Comparison of ENCODE assay signal across 8 mouse cellular contexts in genomic region chr5:120746451-120746850, GRCm38 (mm10). TPM values are rescaled to one million over a fixed set of nuclear protein-coding genes. Genes with fewer than 3 reads are reported as not detected.
DNase-seq lines count a peak whose midpoint lies in the region; ATAC-seq and TF ChIP-seq lines count a peak whose summit lies in the region.

No protein-coding gene starts in this region.

- H3K36me3 ChIP-seq in forebrain, postnatal 0 days (ENCODE audit: insufficient read depth) = no peaks in the 10 kb centered on the region
- H3K36me3 ChIP-seq in forebrain, embryonic 12.5 days (replicated peaks) = no peaks in the 10 kb centered on the region
- no peaks in the 10 kb centered on the region for H3K36me3 ChIP-seq in spleen, adult 2 months (ENCODE audit: control insufficient read depth, insufficient read depth, low read length)

- no peak overlapping the region for H3K9ac ChIP-seq in forebrain, postnatal 0 days
- no peak overlapping the region for H3K9ac ChIP-seq in forebrain, embryonic 12.5 days

- ATAC-seq in forebrain, postnatal 0 days = no peak
- ATAC-seq in forebrain, embryonic 12.5 days (ENCODE audit: low FRiP score) = no peak

- 6% methylated on average over 5 of the region's 5 CpGs for WGBS in forebrain, postnatal 0 days
- 16% methylated on average over 5 of the region's 5 CpGs for WGBS in forebrain, embryonic 12.5 days
- 12% methylated on average over 5 of the region's 5 CpGs for WGBS in spleen, adult 2 months

- DNase-seq in forebrain, postnatal 0 days = peak; percentile 86
- DNase-seq in spleen, adult 2 months (ENCODE audit: low read depth in 1 of 2, low spot score in 2 of 2) = peak; percentile 21 to 33
- no peak for DNase-seq in spleen, adult 12 weeks (ENCODE audit: low spot score)
- DNase-seq in cerebellum, postnatal 25 days = peak; percentile 30 to 75
- peak; percentile 30 to 50 for DNase-seq in kidney, postnatal 4 days
- peak; percentile 64 for DNase-seq in lung, postnatal 14 days
- DNase-seq in testis, postnatal 14 days (ENCODE audit: low spot score) = peak; percentile 33

- no peak overlapping the region for H3K4me2 ChIP-seq in forebrain, postnatal 0 days (ENCODE audit: low read depth)
- no peak overlapping the region for H3K4me2 ChIP-seq in forebrain, embryonic 12.5 days

- H3K9me3 ChIP-seq in forebrain, postnatal 0 days (ENCODE audit: low read length) = no peaks in the 10 kb centered on the region
- no peaks in the 10 kb centered on the region for H3K9me3 ChIP-seq in forebrain, embryonic 12.5 days

- no peak for TF ChIP-seq POLR2A in spleen, adult 2 months (IDR thresholded peaks at IDR 0.05; ENCODE audit: low read depth, low read length)

- no peaks in the 10 kb centered on the region for H3K27me3 ChIP-seq in forebrain, postnatal 0 days (ENCODE audit: insufficient read depth, low read length)
- H3K27me3 ChIP-seq in forebrain, embryonic 12.5 days = peaks cover 13% of the 10 kb centered on the region; the same call in 1 of the 2 replicates
- H3K27me3 ChIP-seq in spleen, adult 2 months (ENCODE audit: control insufficient read depth, insufficient read depth, low read length) = no peaks in the 10 kb centered on the region

- peak; percentile 83 for TF ChIP-seq CTCF in forebrain, postnatal 0 days (IDR thresholded peaks at IDR 0.05; ENCODE audit: low read depth)
- TF ChIP-seq CTCF in spleen, adult 2 months (IDR thresholded peaks at IDR 0.05; ENCODE audit: extremely low read depth, insufficient read depth, insufficient read length, insufficient replicate concordance) = peak; percentile 1; the same call in 1 of the 2 replicates

- no peak overlapping the region for H3K27ac ChIP-seq in forebrain, postnatal 0 days (ENCODE audit: low read depth, low read length)
- H3K27ac ChIP-seq in forebrain, embryonic 12.5 days = no peak overlapping the region
- no peak overlapping the region for H3K27ac ChIP-seq in spleen, adult 2 months (ENCODE audit: insufficient read depth, low read length)

- no peaks in the 10 kb centered on the region for H3K4me1 ChIP-seq in forebrain, postnatal 0 days (ENCODE audit: insufficient read depth)
- no peaks in the 10 kb centered on the region for H3K4me1 ChIP-seq in forebrain, embryonic 12.5 days
- peaks cover 12% of the 10 kb centered on the region; the same call in 1 of the 2 replicates for H3K4me1 ChIP-seq in spleen, adult 2 months (ENCODE audit: control insufficient read depth, insufficient read depth, insufficient read length)

- no peak overlapping the region for H3K4me3 ChIP-seq in forebrain, postnatal 0 days (ENCODE audit: low read depth, low read length)
- no peak overlapping the region for H3K4me3 ChIP-seq in forebrain, embryonic 12.5 days (replicated peaks)
- H3K4me3 ChIP-seq in spleen, adult 2 months (ENCODE audit: extremely low read depth, insufficient read depth, insufficient read length) = no peak overlapping the region

RNA-seq across cellular contexts. Expression of gene Oas2, which starts 3.2 kb away (rescaled TPM):
- total RNA-seq in forebrain, postnatal 0 days (2014; rRNA removed) = 0.38 and 0.71 TPM in 2 replicates
- polyA plus RNA-seq in forebrain, postnatal 0 days (2015; fragmentation: Nextera tagmentation; extraction: Ambion mirVana) = 0.19 and 0.30 TPM in 2 replicates
- 0.10 and 0.17 TPM in 2 replicates for polyA plus RNA-seq in forebrain, embryonic 12.5 days (2016; fragmentation: Nextera tagmentation; extraction: Ambion mirVana)
- polyA plus RNA-seq in spleen, adult 2 months (2012; rRNA removed) = 7.2 and 9.0 TPM in 2 replicates

RNA-seq across cellular contexts. Expression of gene Oas3, which starts 31.0 kb away (rescaled TPM):
- total RNA-seq in forebrain, postnatal 0 days (2014; rRNA removed) = 0.38 and 0.52 TPM in 2 replicates
- 0.29 and 0.69 TPM in 2 replicates for polyA plus RNA-seq in forebrain, postnatal 0 days (2015; fragmentation: Nextera tagmentation; extraction: Ambion mirVana)
- 0.09 and 0.12 TPM in 2 replicates for polyA plus RNA-seq in forebrain, embryonic 12.5 days (2016; fragmentation: Nextera tagmentation; extraction: Ambion mirVana)
- 15.2 and 16.3 TPM in 2 replicates for polyA plus RNA-seq in spleen, adult 2 months (2012; rRNA removed)

RNA-seq across cellular contexts. Expression of gene Dtx1, which starts 34.7 kb away (rescaled TPM):
- 154 and 193 TPM in 2 replicates for total RNA-seq in forebrain, postnatal 0 days (2014; rRNA removed)
- 59.4 and 65.2 TPM in 2 replicates for polyA plus RNA-seq in forebrain, postnatal 0 days (2015; fragmentation: Nextera tagmentation; extraction: Ambion mirVana)
- polyA plus RNA-seq in forebrain, embryonic 12.5 days (2016; fragmentation: Nextera tagmentation; extraction: Ambion mirVana) = 17.1 and 18.1 TPM in 2 replicates
- polyA plus RNA-seq in spleen, adult 2 months (2012; rRNA removed) = 264 and 351 TPM in 2 replicates

RNA-seq across cellular contexts. Expression of gene Oas1e, which starts 48.9 kb away (rescaled TPM):
- not detected in 2 replicates for total RNA-seq in forebrain, postnatal 0 days (2014; rRNA removed)
- polyA plus RNA-seq in forebrain, postnatal 0 days (2015; fragmentation: Nextera tagmentation; extraction: Ambion mirVana) = 0.13 and 0.21 TPM in 2 replicates
- 0.10 TPM in 1 of 2 replicates, not detected in the other for polyA plus RNA-seq in forebrain, embryonic 12.5 days (2016; fragmentation: Nextera tagmentation; extraction: Ambion mirVana)
- 0.08 and 0.20 TPM in 2 replicates for polyA plus RNA-seq in spleen, adult 2 months (2012; rRNA removed)
